Mouse (Mus musculus) kidney, adult 2 months (tissue): Measurements from ENCODE around the gene Mief1.
A peak's percentile ranks its signal among the peaks of the same experiment; 100 is the strongest.

Experiments used
- CTCF ChIP-seq: fragments of 200-500 bp; conservative IDR thresholded peaks from 2 replicates; pipeline ENCODE4 v1.5.1; 2011; ENCODE audit warnings: low read depth, mild to moderate bottlenecking, control low read depth, low read length, moderate library complexity, mixed read lengths; ENCODE audit not compliant: insufficient read depth, insufficient read length
- POLR2A ChIP-seq: fragments of 200-500 bp; IDR thresholded peaks from one replicate; pipeline ENCODE4 v1.6.1; 2011; ENCODE audit warnings: low read depth, low read length, control low read depth

DNA sequence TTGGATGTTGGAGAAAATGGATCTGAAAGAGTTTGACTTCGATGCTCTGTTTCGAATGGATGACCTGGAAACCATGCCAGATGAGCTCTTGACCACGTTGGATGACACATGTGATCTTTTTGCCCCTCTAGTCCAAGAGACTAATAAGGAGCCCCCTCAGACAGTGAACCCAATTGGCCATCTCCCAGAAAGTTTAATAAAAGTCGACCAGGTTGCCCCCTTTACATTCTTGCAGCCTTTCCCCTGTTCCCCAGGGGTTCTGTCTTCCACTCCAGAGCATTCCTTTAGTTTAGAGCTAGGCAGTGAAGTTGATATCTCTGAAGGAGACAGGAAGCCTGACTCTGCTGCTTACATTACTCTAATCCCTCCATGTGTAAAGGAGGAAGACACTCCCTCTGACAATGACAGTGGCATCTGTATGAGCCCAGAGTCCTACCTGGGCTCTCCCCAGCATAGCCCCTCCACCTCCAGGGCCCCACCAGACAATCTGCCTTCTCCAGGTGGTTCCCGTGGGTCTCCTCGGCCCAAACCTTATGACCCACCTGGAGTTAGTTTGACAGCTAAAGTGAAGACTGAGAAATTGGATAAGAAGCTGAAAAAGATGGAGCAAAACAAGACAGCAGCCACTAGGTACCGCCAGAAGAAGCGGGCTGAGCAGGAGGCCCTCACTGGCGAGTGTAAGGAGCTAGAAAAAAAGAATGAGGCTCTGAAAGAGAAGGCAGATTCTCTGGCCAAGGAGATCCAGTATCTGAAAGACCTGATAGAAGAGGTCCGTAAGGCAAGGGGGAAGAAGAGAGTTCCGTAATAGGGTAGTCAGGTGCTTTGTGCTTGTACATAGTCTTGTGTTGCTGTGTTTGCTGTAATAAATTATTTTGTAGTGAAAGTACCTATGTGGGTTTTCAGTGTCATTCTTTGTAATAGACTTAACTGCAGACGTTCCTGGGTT is 23.1 kb downstream of the Mief1 start:
- peak; percentile 16 for TF ChIP-seq POLR2A
- no peak for TF ChIP-seq CTCF
